Mouse (Mus musculus) granulocyte monocyte progenitor cell, adult 5-6 weeks (primary cell): ENCODE results near the gene Padi1. TPM values are rescaled to one million over a fixed set of nuclear protein-coding genes. Genes with fewer than 3 reads are reported as not detected.

Experiments
- ATAC-seq: replicated peaks from 2 replicates; pipeline ENCODE4 v1.8.0; 2016; ENCODE audit warnings: mild to moderate bottlenecking, moderate TSS enrichment, inconsistent platforms; ENCODE audit not compliant: poor library complexity, severe bottlenecking
- total RNA-seq, 2 experiments: library from RNA; stranded (forward) in 1 of 2; stranded (reverse) in 1 of 2; fragments of 200-712, 200-1000 nt in 1 of 2; fragments of >200 nt in 1 of 2; fragmentation: Nextera tagmentation in 1 of 2; gene quantifications; 2 replicates each; pipeline ENCODE4 v1.2.3; 2014 to 2017

Padi1 gene
- total RNA-seq (2014; fragmentation: Nextera tagmentation) (not detected in 2 replicates), total RNA-seq (2017) (not detected in 2 replicates)

GRCm38 (mm10) chr4:140845666-140846065, at the start of gene Padi1:
TSS of gene Padi1 (minus strand) at chr4:140845778.
- ATAC-seq: no peak

- no peak for ATAC-seq
Observed at GRCm38 (mm10) chr4:140892163-140892530, 46.6 kb upstream of the Padi1 start.

GRCm38 (mm10) chr4:140891525-140892162, 46.1 kb upstream of the Padi1 start:
- no peak for ATAC-seq

- no peak for ATAC-seq
Observed at GRCm38 (mm10) chr4:140883852-140884251, 38.3 kb upstream of the Padi1 start.

GRCm38 (mm10) chr4:140882981-140883380, 37.4 kb upstream of the Padi1 start:
- ATAC-seq: no peak

GRCm38 (mm10) chr4:140882365-140882764, 36.8 kb upstream of the Padi1 start:
- ATAC-seq: no peak

GRCm38 (mm10) chr4:140881771-140882170, 36.2 kb upstream of the Padi1 start:
- no peak for ATAC-seq

GRCm38 (mm10) chr4:140881026-140881670, 35.6 kb upstream of the Padi1 start:
- no peak for ATAC-seq

GRCm38 (mm10) chr4:140880207-140880606, 34.6 kb upstream of the Padi1 start:
- no peak for ATAC-seq

GRCm38 (mm10) chr4:140879739-140880138, 34.2 kb upstream of the Padi1 start:
- peak; percentile 62; the same call in 1 of the 2 replicates for ATAC-seq

- ATAC-seq: no peak
Observed at GRCm38 (mm10) chr4:140879116-140879515, 33.5 kb upstream of the Padi1 start.

GRCm38 (mm10) chr4:140878655-140879054, 33.1 kb upstream of the Padi1 start:
- no peak for ATAC-seq

GRCm38 (mm10) chr4:140877441-140877840, 31.9 kb upstream of the Padi1 start:
- ATAC-seq: no peak

GRCm38 (mm10) chr4:140876681-140877080, 31.1 kb upstream of the Padi1 start:
- no peak for ATAC-seq

- no peak for ATAC-seq
Observed at GRCm38 (mm10) chr4:140876161-140876560, 30.6 kb upstream of the Padi1 start.

GRCm38 (mm10) chr4:140873011-140873410, 27.4 kb upstream of the Padi1 start:
- no peak for ATAC-seq

GRCm38 (mm10) chr4:140872686-140872992, 27.1 kb upstream of the Padi1 start:
- no peak for ATAC-seq

- ATAC-seq: peak; percentile 73
Observed at GRCm38 (mm10) chr4:140871851-140872685, 26.5 kb upstream of the Padi1 start.

GRCm38 (mm10) chr4:140871376-140871775, 25.8 kb upstream of the Padi1 start:
- ATAC-seq: no peak

- ATAC-seq: no peak
Observed at GRCm38 (mm10) chr4:140870876-140871275, 25.3 kb upstream of the Padi1 start.

- no peak for ATAC-seq
Observed at GRCm38 (mm10) chr4:140869945-140870344, 24.4 kb upstream of the Padi1 start.
